Comparison of ENCODE assay signal across 17 mouse cellular contexts in the genomic region with DNA sequence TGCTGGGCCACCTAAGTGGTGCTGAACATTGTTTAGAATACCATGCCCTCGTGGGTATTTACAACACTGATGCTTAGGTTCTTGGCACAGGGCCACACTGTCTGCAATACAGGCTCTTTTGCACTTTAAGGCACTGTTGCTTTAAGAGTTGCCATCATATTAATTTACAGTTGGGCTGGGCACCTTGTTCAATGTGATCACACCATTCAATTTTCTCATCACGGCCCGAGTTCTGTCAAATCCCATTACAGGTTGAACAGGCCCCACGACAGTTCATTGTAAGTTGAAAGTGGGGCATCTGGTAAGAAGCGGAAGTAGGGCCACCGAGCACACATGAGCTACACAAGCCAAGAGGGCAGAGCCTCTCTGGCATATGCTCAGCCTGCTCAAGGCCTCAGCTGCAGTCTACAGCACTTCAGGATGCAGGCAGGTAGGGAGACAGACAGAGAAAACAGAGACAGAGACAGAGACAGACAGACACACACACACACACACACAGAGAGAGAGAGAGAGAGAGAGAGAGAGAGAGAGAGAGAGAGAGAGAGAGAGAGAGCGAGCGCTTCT.
"Had no signal": no experiment of that assay in that cellular context is flagged by ENCODE, and none has a peak within 500 bp of the region (broad histone marks: within the 10 kb centered on the region; RNA-seq: fewer than 3 reads in every experiment).

No protein-coding gene starts in this region.

- H3K4me1 ChIP-seq: liver, embryonic 15.5 days; megakaryocyte, embryonic 14.5 days; midbrain, embryonic 12.5 days had no signal

- H3K27me3 ChIP-seq: limb, embryonic 12.5 days; liver, embryonic 15.5 days; megakaryocyte, embryonic 14.5 days; midbrain, embryonic 12.5 days; neural tube, embryonic 12.5 days had no signal

- H3K4me2 ChIP-seq: limb, embryonic 12.5 days; liver, embryonic 15.5 days; midbrain, embryonic 12.5 days; neural tube, embryonic 12.5 days had no signal

- H3K36me3 ChIP-seq: limb, embryonic 12.5 days; liver, embryonic 15.5 days; midbrain, embryonic 12.5 days; neural tube, embryonic 12.5 days had no signal

- H3K9ac ChIP-seq: limb, embryonic 12.5 days; liver, embryonic 15.5 days; midbrain, embryonic 12.5 days; neural tube, embryonic 12.5 days had no signal

- H3K27ac ChIP-seq: kidney, postnatal 0 days; limb, embryonic 12.5 days; liver, embryonic 15.5 days; macrophage; midbrain, embryonic 12.5 days; neural tube, embryonic 12.5 days had no signal

- H3K4me3 ChIP-seq: limb, embryonic 12.5 days; liver, embryonic 15.5 days; megakaryocyte, embryonic 14.5 days; midbrain, embryonic 12.5 days; neural tube, embryonic 12.5 days had no signal

- H3K9me3 ChIP-seq: limb, embryonic 12.5 days; liver, embryonic 15.5 days; midbrain, embryonic 12.5 days; neural tube, embryonic 12.5 days had no signal

- DNase-seq: kidney, adult 9 months; kidney, postnatal 36 days; layer of hippocampus, adult 9-11 months; layer of hippocampus, postnatal 36 days; lung, adult 2 months; lung, postnatal 10 days; right cerebral cortex, postnatal 4 days; spleen, adult 18-20 months; thymus, adult 18-20 months; thymus, postnatal 14 days had no signal
